Mouse (Mus musculus): ENCODE results near the gene Mpv17l. TPM values are rescaled to one million over a fixed set of nuclear protein-coding genes. Genes with fewer than 3 reads are reported as not detected.
"Not testable (repeated sequence)": the region's sequence is repeated elsewhere in the genome, so short reads cannot be mapped to it uniquely, and the experiment has no call there.

The Mpv17l gene
- total and polyA plus RNA-seq, 2 experiments from 2014 or later, result 48.4 to 48.6 TPM

DNA sequence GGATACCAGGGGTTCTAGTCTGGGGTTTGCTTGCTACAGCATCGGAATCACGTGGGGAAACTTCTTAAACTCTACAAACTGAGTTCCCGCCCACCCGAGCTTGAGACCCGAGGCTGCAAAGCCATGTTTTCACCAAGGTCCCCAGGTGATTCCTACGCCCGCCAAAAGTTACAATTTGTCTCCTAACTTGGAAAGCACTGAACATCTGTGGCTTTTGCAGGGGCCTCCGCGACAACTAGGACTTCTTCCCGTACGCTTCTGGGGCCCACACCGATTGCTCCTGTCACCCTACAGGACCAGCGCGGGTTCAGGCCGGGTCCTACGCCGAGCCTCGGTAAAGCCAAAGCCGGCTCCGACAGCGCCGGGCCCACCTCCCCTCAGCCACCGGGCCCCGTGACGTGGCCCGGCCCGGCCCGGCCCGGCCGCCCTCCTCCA lies 547 bp upstream of the Mpv17l start:
- no peaks in the 10 kb centered on the region for H3K9me3 ChIP-seq (ENCODE audit: low read length)
- peak overlapping the region; percentile 92 for H3K9ac ChIP-seq (replicated peaks; ENCODE audit: low read length)
- whole genome bisulfite sequencing, result under 1% methylated on average over 30 of the region's 30 CpGs
- DNase-seq (ENCODE audit: low spot score) (no peak), ATAC-seq (peak; percentile 2; the same call in 1 of the 2 replicates)
- H3K27me3 ChIP-seq (ENCODE audit: insufficient read depth, low read length), result no peaks in the 10 kb centered on the region
- no peaks in the 10 kb centered on the region for H3K36me3 ChIP-seq (ENCODE audit: insufficient read depth, low read length)
- H3K27ac ChIP-seq, result peak overlapping the region; percentile 91
- H3K4me3 ChIP-seq (ENCODE audit: low read length), result peak overlapping the region; percentile 97
- H3K4me2 ChIP-seq (ENCODE audit: low read depth, low read length), result peak overlapping the region; percentile 79
- TF ChIP-seq CTCF (IDR thresholded peaks at IDR 0.05; ENCODE audit: low read depth), result no peak
- peaks cover 10% of the 10 kb centered on the region; the same call in 1 of the 2 replicates for H3K4me1 ChIP-seq (ENCODE audit: insufficient read depth, low read length)

GRCm38 (mm10) chr16:13903488-13903887 lies 527 bp downstream of the Mpv17l start:
- WGBS, result 6% methylated on average over 8 of the region's 8 CpGs
- H3K4me2 ChIP-seq (ENCODE audit: low read depth, low read length), result peak overlapping the region; percentile 79
- H3K4me1 ChIP-seq (ENCODE audit: insufficient read depth, low read length), result peaks cover 10% of the 10 kb centered on the region; the same call in 1 of the 2 replicates
- peak overlapping the region; percentile 92 for H3K9ac ChIP-seq (replicated peaks; ENCODE audit: low read length)
- DNase-seq (ENCODE audit: low spot score) (peak; percentile 93), ATAC-seq (peak; percentile 88)
- H3K36me3 ChIP-seq (ENCODE audit: insufficient read depth, low read length), result no peaks in the 10 kb centered on the region
- H3K9me3 ChIP-seq (ENCODE audit: low read length), result no peaks in the 10 kb centered on the region
- no peaks in the 10 kb centered on the region for H3K27me3 ChIP-seq (ENCODE audit: insufficient read depth, low read length)
- peak overlapping the region; percentile 97 for H3K4me3 ChIP-seq (ENCODE audit: low read length)
- TF ChIP-seq CTCF (IDR thresholded peaks at IDR 0.05; ENCODE audit: low read depth), result peak; percentile 77
- peak overlapping the region; percentile 91 for H3K27ac ChIP-seq

DNA sequence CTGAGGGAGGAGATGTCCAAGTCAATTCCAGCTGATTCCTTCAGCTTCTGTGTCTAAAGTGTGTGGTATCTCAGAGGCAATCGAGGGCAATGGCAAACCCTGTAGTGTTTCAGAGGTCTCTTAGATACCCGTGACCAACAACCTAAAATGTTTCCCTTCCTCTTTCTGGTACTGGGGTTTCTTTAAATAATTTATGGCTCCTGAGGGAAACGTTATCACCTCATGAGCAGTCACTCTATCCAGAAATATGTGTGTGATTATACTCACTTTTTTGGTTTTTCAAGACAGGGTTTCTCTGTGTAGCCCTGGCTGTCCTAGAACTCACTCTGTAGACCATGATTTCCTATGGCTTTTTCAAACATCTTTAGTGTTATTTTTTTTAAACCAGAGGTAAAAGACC lies 4.3 kb downstream of the Mpv17l start:
- Histone ChIP-seq H3K4me3 (ENCODE audit: low read length) (no peak overlapping the region), H3K9me3 (ENCODE audit: low read length) (no peaks in the 10 kb centered on the region), H3K27me3 (ENCODE audit: insufficient read depth, low read length) (no peaks in the 10 kb centered on the region), H3K9ac (replicated peaks; ENCODE audit: low read length) (no peak overlapping the region), H3K4me1 (ENCODE audit: insufficient read depth, low read length) (no peaks in the 10 kb centered on the region; the same call in 1 of the 2 replicates), H3K27ac (no peak overlapping the region), H3K36me3 (ENCODE audit: insufficient read depth, low read length) (no peaks in the 10 kb centered on the region), H3K4me2 (ENCODE audit: low read depth, low read length) (no peak overlapping the region)
- no peak for TF ChIP-seq CTCF (IDR thresholded peaks at IDR 0.05; ENCODE audit: low read depth)
- ATAC-seq (no peak), DNase-seq (ENCODE audit: low spot score) (no peak)
- WGBS, result 92% methylated on average over 3 of the region's 3 CpGs

GRCm38 (mm10) chr16:13920093-13920492 lies 17.1 kb downstream of the Mpv17l start:
- DNase-seq (ENCODE audit: low spot score), result no peak
- Histone ChIP-seq H3K9me3 (ENCODE audit: low read length) (peaks cover 4% of the 10 kb centered on the region; the same call in 1 of the 2 replicates), H3K9ac (replicated peaks; ENCODE audit: low read length) (no peak overlapping the region), H3K4me3 (ENCODE audit: low read length) (no peak overlapping the region), H3K4me2 (ENCODE audit: low read depth, low read length) (no peak overlapping the region), H3K27me3 (ENCODE audit: insufficient read depth, low read length) (no peaks in the 10 kb centered on the region), H3K27ac (no peak overlapping the region), H3K4me1 (ENCODE audit: insufficient read depth, low read length) (no peaks in the 10 kb centered on the region), H3K36me3 (ENCODE audit: insufficient read depth, low read length) (no peaks in the 10 kb centered on the region)
- 90% methylated on average over 5 of the region's 5 CpGs for WGBS
- no peak for TF ChIP-seq CTCF (IDR thresholded peaks at IDR 0.05; ENCODE audit: low read depth)
- no peak for ATAC-seq

GRCm38 (mm10) chr16:13921063-13921462 lies 18.1 kb downstream of the Mpv17l start:
- H3K27ac ChIP-seq, result no peak overlapping the region
- ATAC-seq (no peak), DNase-seq (ENCODE audit: low spot score) (no peak)
- peak; percentile 26; the same call in 1 of the 2 replicates for TF ChIP-seq CTCF (IDR thresholded peaks at IDR 0.05; ENCODE audit: low read depth)
- H3K27me3 ChIP-seq (ENCODE audit: insufficient read depth, low read length), result no peaks in the 10 kb centered on the region
- WGBS, result 84% methylated on average over 6 of the region's 6 CpGs
- no peak overlapping the region for H3K4me3 ChIP-seq (ENCODE audit: low read length)
- no peaks in the 10 kb centered on the region for H3K4me1 ChIP-seq (ENCODE audit: insufficient read depth, low read length)
- peaks cover 4% of the 10 kb centered on the region; the same call in 1 of the 2 replicates for H3K9me3 ChIP-seq (ENCODE audit: low read length)
- H3K9ac ChIP-seq (replicated peaks; ENCODE audit: low read length), result no peak overlapping the region
- H3K4me2 ChIP-seq (ENCODE audit: low read depth, low read length), result no peak overlapping the region
- H3K36me3 ChIP-seq (ENCODE audit: insufficient read depth, low read length), result no peaks in the 10 kb centered on the region

- H3K9ac ChIP-seq (replicated peaks; ENCODE audit: low read length), result no peak overlapping the region
- WGBS, result 97% methylated on average over 7 of the region's 7 CpGs
- H3K27me3 ChIP-seq (ENCODE audit: insufficient read depth, low read length), result no peaks in the 10 kb centered on the region
- H3K36me3 ChIP-seq (ENCODE audit: insufficient read depth, low read length), result no peaks in the 10 kb centered on the region
- ATAC-seq (no peak), DNase-seq (ENCODE audit: low spot score) (no peak)
- no peak for TF ChIP-seq CTCF (IDR thresholded peaks at IDR 0.05; ENCODE audit: low read depth)
- no peaks in the 10 kb centered on the region for H3K4me1 ChIP-seq (ENCODE audit: insufficient read depth, low read length)
- no peak overlapping the region for H3K4me2 ChIP-seq (ENCODE audit: low read depth, low read length)
- H3K27ac ChIP-seq, result no peak overlapping the region
- no peak overlapping the region for H3K4me3 ChIP-seq (ENCODE audit: low read length)
- H3K9me3 ChIP-seq (ENCODE audit: low read length), result peaks cover 4% of the 10 kb centered on the region; the same call in 1 of the 2 replicates
Measured at GRCm38 (mm10) chr16:13921781-13922180, 18.8 kb downstream of the Mpv17l start.

GRCm38 (mm10) chr16:13922499-13922898 lies 19.5 kb downstream of the Mpv17l start:
- H3K9ac ChIP-seq (replicated peaks; ENCODE audit: low read length); H3K4me2 ChIP-seq (ENCODE audit: low read depth, low read length); H3K36me3 ChIP-seq (ENCODE audit: insufficient read depth, low read length); DNase-seq (ENCODE audit: low spot score); H3K9me3 ChIP-seq (ENCODE audit: low read length); ATAC-seq; H3K27me3 ChIP-seq (ENCODE audit: insufficient read depth, low read length); H3K4me3 ChIP-seq (ENCODE audit: low read length); H3K4me1 ChIP-seq (ENCODE audit: insufficient read depth, low read length); H3K27ac ChIP-seq: not testable (repeated sequence)
- WGBS, result 91% methylated on average over 3 of the region's 3 CpGs

- H3K4me3 ChIP-seq (ENCODE audit: low read length); H3K9ac ChIP-seq (replicated peaks; ENCODE audit: low read length); H3K36me3 ChIP-seq (ENCODE audit: insufficient read depth, low read length); H3K27ac ChIP-seq; H3K27me3 ChIP-seq (ENCODE audit: insufficient read depth, low read length); DNase-seq (ENCODE audit: low spot score); H3K4me2 ChIP-seq (ENCODE audit: low read depth, low read length); H3K4me1 ChIP-seq (ENCODE audit: insufficient read depth, low read length); ATAC-seq; H3K9me3 ChIP-seq (ENCODE audit: low read length): not testable (repeated sequence)
- WGBS, result 96% methylated on average over 5 of the region's 5 CpGs
Measured at GRCm38 (mm10) chr16:13922966-13923365, 20.0 kb downstream of the Mpv17l start.
